Mouse (Mus musculus) adrenal gland, postnatal 0 days (tissue): ENCODE measurements around the gene Olfr1051. TPM values are rescaled to one million over a fixed set of nuclear protein-coding genes. Genes with fewer than 3 reads are reported as not detected.

Experiments
- polyA plus RNA-seq: library from polyadenylated mRNA; unstranded; fragments of >200 nt; fragmentation: Nextera tagmentation; extraction: Ambion mirVana; gene quantifications from 2 replicates; pipeline ENCODE4 v1.2.1, GENCODE M21; 2015

Gene Olfr1051
- polyA plus RNA-seq, result not detected in 2 replicates

DNA sequence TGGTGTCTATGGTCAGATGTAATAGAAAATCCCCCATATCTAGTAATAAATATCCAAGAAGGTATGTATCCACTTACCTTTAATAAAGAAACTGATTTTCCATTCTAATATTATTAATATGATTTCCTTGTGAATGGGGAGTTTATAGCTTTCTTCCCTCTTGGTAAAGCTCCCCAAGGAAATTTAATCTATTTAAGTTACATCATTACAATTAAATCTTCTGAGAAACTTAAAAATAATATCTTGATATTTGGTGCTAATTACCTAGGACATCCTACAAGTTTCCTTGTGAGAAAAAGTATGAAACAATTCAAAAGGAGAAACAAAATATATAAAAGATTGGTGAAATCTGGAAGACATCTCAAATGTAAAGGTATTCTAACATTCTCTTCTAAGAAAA is at the start of gene Olfr1051:
TSS of gene Olfr1051 (minus strand) at position 101 of the 400 bp plus-strand sequence.

DNA sequence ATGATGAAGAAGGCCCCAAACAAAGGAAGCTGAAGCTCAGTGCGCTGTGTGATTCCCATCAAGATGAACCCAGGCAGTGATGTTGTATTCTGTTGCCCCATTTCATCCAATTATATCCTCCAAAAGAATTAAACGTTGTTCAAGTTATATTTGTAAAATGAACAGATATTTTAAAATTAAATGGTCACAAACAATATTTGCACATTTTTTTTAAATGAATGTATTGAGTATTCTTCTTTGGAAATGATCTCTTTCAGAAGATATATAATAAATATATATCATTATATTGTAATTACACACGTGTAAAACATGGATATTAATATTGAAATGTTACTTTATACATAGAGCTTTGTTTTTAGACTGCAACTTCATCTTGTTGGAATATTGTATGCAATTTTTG is 36.3 kb upstream of the Olfr1051 start, which contains the start of gene Olfr1053:
TSS of gene Olfr1053 (minus strand) at position 101 of the 400 bp plus-strand sequence.

DNA sequence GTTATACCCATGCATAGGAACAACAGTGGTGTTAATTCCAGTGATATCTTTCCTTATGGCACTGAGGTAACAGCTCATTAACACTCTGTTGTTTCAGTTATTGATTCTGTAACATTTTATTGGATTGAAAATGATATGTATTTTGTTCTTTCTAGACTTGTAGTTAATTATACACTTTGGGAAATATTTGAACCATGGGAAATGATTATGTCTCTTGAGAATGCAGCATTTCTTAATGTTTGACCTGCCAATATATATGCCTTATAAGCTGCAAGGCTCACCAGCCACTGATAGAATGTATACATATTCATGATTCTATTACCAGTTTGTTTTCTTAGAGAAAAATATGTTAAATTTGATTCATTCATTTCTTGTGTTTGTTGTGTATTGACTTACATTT is 13.3 kb upstream of the Olfr1051 start, which contains the start of gene Olfr1052:
TSS of gene Olfr1052 (plus strand) at position 301 of the 400 bp plus-strand sequence.

DNA sequence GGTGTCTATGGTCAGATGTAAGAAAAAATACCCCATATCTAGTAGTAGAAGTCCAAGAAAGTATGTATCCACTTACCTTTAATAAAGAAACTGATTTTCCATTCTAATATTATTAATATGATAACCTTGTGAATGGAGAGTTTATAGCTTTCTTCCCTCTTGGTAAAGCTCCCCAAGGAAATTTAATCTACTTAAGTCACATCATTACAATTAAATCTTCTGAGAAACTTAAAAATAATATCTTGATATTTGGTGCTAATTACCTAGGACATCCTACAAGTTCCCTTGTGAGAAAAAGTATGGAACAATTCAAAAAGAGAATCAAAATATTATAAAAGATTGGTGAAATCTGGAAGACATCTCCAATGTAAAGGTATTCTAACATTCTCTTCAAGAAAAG is 20.7 kb downstream of the Olfr1051 start, which contains the start of gene Olfr1049:
TSS of gene Olfr1049 (minus strand) at position 101 of the 400 bp plus-strand sequence.

DNA sequence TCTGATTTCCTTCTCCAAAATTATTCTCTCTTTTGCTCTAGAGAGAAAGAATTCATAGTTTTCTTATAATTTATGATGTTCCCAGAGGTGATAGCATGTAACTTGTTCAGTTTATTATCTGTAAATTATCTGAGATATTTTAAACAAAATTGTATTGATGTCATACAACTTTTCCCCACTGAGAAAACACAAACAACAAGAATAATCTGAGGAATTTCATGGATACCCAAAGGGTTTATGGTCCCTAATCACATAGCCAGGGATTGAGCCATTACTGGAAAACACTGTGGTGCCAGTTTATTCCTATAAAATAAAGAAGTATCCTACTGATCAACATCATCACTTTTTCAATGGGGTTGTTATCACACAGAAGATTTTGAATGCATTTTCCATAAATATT is 38.7 kb downstream of the Olfr1051 start, which contains the start of gene Olfr1048:
TSS of gene Olfr1048 (minus strand) at position 101 of the 400 bp plus-strand sequence.

DNA sequence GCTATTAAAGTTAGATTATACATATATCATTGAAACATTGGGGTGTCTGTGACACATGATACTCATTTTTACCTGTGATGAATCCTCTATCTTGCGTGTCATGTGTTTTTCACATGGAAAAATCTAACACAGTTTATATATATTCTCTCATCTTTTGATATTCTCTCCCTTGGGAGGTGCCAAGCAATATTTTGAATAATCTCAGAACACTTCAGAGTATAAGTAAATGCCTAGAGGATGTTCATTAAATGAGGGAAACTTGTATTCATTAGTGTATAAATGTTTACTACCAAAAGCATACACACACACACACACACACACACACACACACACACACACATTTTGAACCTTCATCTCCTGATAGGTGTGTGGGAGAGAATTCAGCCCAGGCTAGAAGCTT is 47.6 kb downstream of the Olfr1051 start, which contains the start of gene Olfr1047:
TSS of gene Olfr1047 (minus strand) at position 101 of the 400 bp plus-strand sequence.

Other genes with a start within 250 kb of the Olfr1051 start
- 0.05 and 0.08 TPM in 2 replicates for gene Olfr1034, start 233.2 kb downstream of the Olfr1051 start, polyA plus RNA-seq
- gene Olfr1036, start 205.1 kb downstream of the Olfr1051 start, polyA plus RNA-seq, result not detected in 2 replicates
- gene Olfr1037, start 191.7 kb downstream of the Olfr1051 start, polyA plus RNA-seq, result not detected in 2 replicates
- gene Olfr1039, start 143.2 kb downstream of the Olfr1051 start, polyA plus RNA-seq, result not detected in 2 replicates
- gene Olfr1040, start 132.4 kb downstream of the Olfr1051 start, polyA plus RNA-seq, result not detected in 2 replicates
- gene Olfr1042, start 117.2 kb downstream of the Olfr1051 start, polyA plus RNA-seq, result 0.08 TPM in 1 of 2 replicates, not detected in the other
- gene Olfr1043, start 111.6 kb downstream of the Olfr1051 start, polyA plus RNA-seq, result not detected in 2 replicates
- gene Olfr1044, start 101.3 kb downstream of the Olfr1051 start, polyA plus RNA-seq, result not detected in 2 replicates
- not detected in 2 replicates for gene Olfr52, start 93.4 kb downstream of the Olfr1051 start, polyA plus RNA-seq
- not detected in 2 replicates for gene Olfr1045, start 76.1 kb downstream of the Olfr1051 start, polyA plus RNA-seq
- not detected in 2 replicates for gene Olfr1046, start 59.8 kb downstream of the Olfr1051 start, polyA plus RNA-seq
- gene Olfr1047, start 47.7 kb downstream of the Olfr1051 start, polyA plus RNA-seq, result not detected in 2 replicates
- gene Olfr1048, start 38.8 kb downstream of the Olfr1051 start, polyA plus RNA-seq, result not detected in 2 replicates
- not detected in 2 replicates for gene Olfr1049, start 20.8 kb downstream of the Olfr1051 start, polyA plus RNA-seq
- gene Olfr1052, start 13.4 kb upstream of the Olfr1051 start, polyA plus RNA-seq, result not detected in 2 replicates
- not detected in 2 replicates for gene Olfr1053, start 36.2 kb upstream of the Olfr1051 start, polyA plus RNA-seq
- not detected in 2 replicates for gene Olfr1054, start 56.3 kb upstream of the Olfr1051 start, polyA plus RNA-seq
- gene Olfr1055, start 71.2 kb upstream of the Olfr1051 start, polyA plus RNA-seq, result not detected in 2 replicates
- not detected in 2 replicates for gene Olfr1056, start 83.4 kb upstream of the Olfr1051 start, polyA plus RNA-seq
- not detected in 2 replicates for gene Olfr1057, start 99.3 kb upstream of the Olfr1051 start, polyA plus RNA-seq
- gene Olfr1058, start 109.5 kb upstream of the Olfr1051 start, polyA plus RNA-seq, result not detected in 2 replicates
- not detected in 2 replicates for gene Olfr1061, start 135.0 kb upstream of the Olfr1051 start, polyA plus RNA-seq
- not detected in 2 replicates for gene Olfr1062, start 147.7 kb upstream of the Olfr1051 start, polyA plus RNA-seq
- not detected in 2 replicates for gene Olfr1065, start 171.5 kb upstream of the Olfr1051 start, polyA plus RNA-seq
- not detected in 2 replicates for gene Olfr1066, start 177.2 kb upstream of the Olfr1051 start, polyA plus RNA-seq
- gene Olfr228, start 208.3 kb upstream of the Olfr1051 start, polyA plus RNA-seq, result not detected in 2 replicates
- not detected in 2 replicates for gene Olfr1076, start 229.4 kb upstream of the Olfr1051 start, polyA plus RNA-seq